Mouse (Mus musculus): ENCODE measurements at regions not wholly inside any gene's neighbourhood (a gene's known extent, or its start where the extent isn't known, plus 50 kb on each side); places are given as distances from the start of the nearest gene placed in this dataset.

DNA sequence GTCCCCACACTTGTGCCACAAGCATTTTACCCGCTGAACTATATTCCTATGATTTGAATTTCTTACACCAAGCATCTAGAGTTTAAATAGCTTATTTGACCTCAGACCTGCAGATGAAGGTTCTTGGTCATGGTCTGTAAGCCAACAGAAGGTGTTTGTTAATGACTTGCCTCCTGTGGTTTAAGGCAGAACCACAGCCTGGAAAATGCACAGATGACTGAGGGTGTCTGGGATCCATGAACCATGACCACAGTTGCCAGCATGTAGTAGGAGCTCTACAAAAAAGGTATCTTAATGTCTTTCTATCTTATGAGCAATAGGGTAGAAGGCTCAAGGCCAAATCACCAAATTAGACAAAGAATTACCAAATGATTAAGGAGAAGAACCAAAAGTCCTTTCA, 367.6 kb downstream of the Atp6ap1l start:
- TF ChIP-seq CTCF (IDR thresholded peaks at IDR 0.05; ENCODE audit: insufficient read depth, low read length) (no peak), POLR2A (IDR thresholded peaks at IDR 0.05; ENCODE audit: borderline replicate concordance, extremely low read depth, low read depth, low read length) (no peak)

Data from lung, adult 2 months (tissue).